Mouse (Mus musculus) liver, postnatal 0 days (tissue): ENCODE measurements around the gene Crp.

Experiments
- CTCF ChIP-seq: sonication (generic); IDR thresholded peaks from 2 replicates; pipeline ENCODE4 v1.5.1; 2016; ENCODE audit warnings: antibody characterized with exemption, low read depth
- EP300 ChIP-seq: IDR thresholded peaks from 2 replicates; pipeline ENCODE4 v1.6.1; 2016; ENCODE audit warnings: antibody characterized with exemption, low read depth, mild to moderate bottlenecking

- TF ChIP-seq CTCF (no peak), EP300 (no peak)
Measured at GRCm38 (mm10) chr1:172683957-172684356, 13.9 kb upstream of the Crp start.
